In the genomic region with DNA sequence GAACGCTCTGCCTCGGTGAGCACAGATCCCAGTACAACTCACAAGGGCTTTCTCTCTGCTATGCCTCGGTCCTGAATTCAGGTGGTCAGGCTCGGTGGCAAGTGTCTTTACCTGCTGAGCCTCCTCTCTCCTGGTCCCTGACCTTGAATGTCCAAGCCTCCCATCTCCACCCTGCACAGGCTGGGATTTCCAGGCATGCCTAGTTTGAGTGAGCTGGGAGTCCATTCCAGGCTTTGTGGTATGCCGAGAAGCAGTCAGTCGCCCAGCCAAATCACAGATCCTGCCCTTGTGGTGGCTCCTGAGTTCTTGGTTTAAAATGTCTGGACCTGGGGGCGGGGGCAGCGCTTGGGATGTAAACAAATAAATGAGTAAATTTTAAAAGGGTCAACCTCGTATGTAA, we compare ENCODE assay signal across 19 mouse cellular contexts. TPM values are rescaled to one million over a fixed set of nuclear protein-coding genes. Genes with fewer than 3 reads are reported as not detected.
DNase-seq lines count a peak whose midpoint lies in the region; ATAC-seq and TF ChIP-seq lines count a peak whose summit lies in the region.
"Had no signal": no experiment of that assay in that cellular context is flagged by ENCODE, and none has a peak within 500 bp of the region (broad histone marks: within the 10 kb centered on the region; RNA-seq: fewer than 3 reads in every experiment).

No protein-coding gene starts in this region.

- H3K4me3 ChIP-seq in hindbrain, embryonic 13.5 days: 0 out of 2 replicates have a peak overlapping the region, but pooled peaks have one; percentile 1
- no peak overlapping the region for H3K4me3 ChIP-seq in midbrain, postnatal 0 days (ENCODE audit: low read depth, low read length)
- no peak overlapping the region for H3K4me3 ChIP-seq in heart, embryonic 12.5 days
- H3K4me3 ChIP-seq: embryonic facial prominence, embryonic 15.5 days; limb, embryonic 10.5 days; liver, embryonic 13.5 days had no signal

- no peaks in the 10 kb centered on the region for H3K27me3 ChIP-seq in hindbrain, embryonic 13.5 days
- H3K27me3 ChIP-seq in midbrain, postnatal 0 days (ENCODE audit: insufficient read depth, low read length): no peaks in the 10 kb centered on the region
- peaks cover 38% of the 10 kb centered on the region for H3K27me3 ChIP-seq in heart, embryonic 12.5 days (replicated peaks)

- H3K4me2 ChIP-seq in hindbrain, embryonic 13.5 days: peak overlapping the region; percentile 89
- peak overlapping the region; percentile 20 for H3K4me2 ChIP-seq in midbrain, postnatal 0 days (ENCODE audit: low read depth, low read length, poor library complexity, severe bottlenecking)
- H3K4me2 ChIP-seq in heart, embryonic 12.5 days: no peak overlapping the region
- H3K4me2 ChIP-seq: embryonic facial prominence, embryonic 15.5 days; liver, embryonic 13.5 days had no signal

- no peaks in the 10 kb centered on the region for H3K9me3 ChIP-seq in hindbrain, embryonic 13.5 days
- H3K9me3 ChIP-seq in midbrain, postnatal 0 days (ENCODE audit: low read length): no peaks in the 10 kb centered on the region
- no peaks in the 10 kb centered on the region for H3K9me3 ChIP-seq in heart, embryonic 12.5 days (replicated peaks)
- H3K9me3 ChIP-seq: embryonic facial prominence, embryonic 15.5 days; limb, embryonic 10.5 days; liver, embryonic 13.5 days had no signal

- no peak for ATAC-seq in cerebellum, adult (ENCODE audit: insufficient number of reproducible peaks, low FRiP score, low TSS enrichment)
- ATAC-seq in hindbrain, embryonic 13.5 days (ENCODE audit: low FRiP score): no peak
- no peak for ATAC-seq in midbrain, postnatal 0 days (ENCODE audit: low FRiP score)
- ATAC-seq in heart, embryonic 12.5 days (ENCODE audit: insufficient number of reproducible peaks, low FRiP score): no peak

- H3K36me3 ChIP-seq in hindbrain, embryonic 13.5 days: peaks cover 7% of the 10 kb centered on the region; the same call in 1 of the 2 replicates
- no peaks in the 10 kb centered on the region for H3K36me3 ChIP-seq in midbrain, postnatal 0 days (ENCODE audit: insufficient read depth, low read length)
- H3K36me3 ChIP-seq in heart, embryonic 12.5 days: no peaks in the 10 kb centered on the region
- H3K36me3 ChIP-seq: embryonic facial prominence, embryonic 15.5 days; limb, embryonic 10.5 days; liver, embryonic 13.5 days had no signal

- no peak for TF ChIP-seq CTCF in midbrain, postnatal 0 days (IDR thresholded peaks at IDR 0.05)

- peak; percentile 49 to 53 for DNase-seq in cerebellum, postnatal 10 days
- peak; percentile 68 for DNase-seq in brain, adult 2 months (ENCODE audit: low read depth, low spot score)
- DNase-seq in midbrain, postnatal 0 days (ENCODE audit: low spot score): no peak
- DNase-seq in frontal cortex, postnatal 14 days (ENCODE audit: low spot score in 2 of 2): no peak
- DNase-seq in lung, adult 18-20 months: no peak
- DNase-seq: liver, embryonic 13.5 days; lung, postnatal 10 days; right cerebral cortex, postnatal 4 days; thymus, adult 2 months had no signal

- H3K9ac ChIP-seq in hindbrain, embryonic 13.5 days: peak overlapping the region; percentile 39; the same call in 1 of the 2 replicates
- no peak overlapping the region; the same call in 1 of the 2 replicates for H3K9ac ChIP-seq in midbrain, postnatal 0 days (replicated peaks; ENCODE audit: low read length, poor library complexity, severe bottlenecking)
- H3K9ac ChIP-seq in heart, embryonic 12.5 days: no peak overlapping the region
- H3K9ac ChIP-seq: embryonic facial prominence, embryonic 15.5 days; liver, embryonic 13.5 days had no signal

- whole genome bisulfite sequencing in hindbrain, embryonic 13.5 days: 63% methylated on average over 9 of the region's 9 CpGs
- WGBS in midbrain, postnatal 0 days: 58% methylated on average over 9 of the region's 9 CpGs
- whole genome bisulfite sequencing in heart, embryonic 12.5 days: 51% methylated on average over 9 of the region's 9 CpGs

- H3K27ac ChIP-seq in hindbrain, embryonic 13.5 days: peak overlapping the region; percentile 30; the same call in 1 of the 2 replicates
- no peak overlapping the region for H3K27ac ChIP-seq in midbrain, postnatal 0 days (ENCODE audit: low read depth, low read length)
- H3K27ac ChIP-seq in heart, embryonic 12.5 days (ENCODE audit: poor library complexity, severe bottlenecking): no peak overlapping the region
- H3K27ac ChIP-seq: embryonic facial prominence, embryonic 15.5 days; limb, embryonic 10.5 days; liver, embryonic 13.5 days had no signal

- H3K4me1 ChIP-seq in hindbrain, embryonic 13.5 days (replicated peaks): peaks cover 53% of the 10 kb centered on the region
- peaks cover 10% of the 10 kb centered on the region; the same call in 1 of the 2 replicates for H3K4me1 ChIP-seq in midbrain, postnatal 0 days (ENCODE audit: insufficient read depth, low read length)
- peaks cover 25% of the 10 kb centered on the region for H3K4me1 ChIP-seq in heart, embryonic 12.5 days (replicated peaks)

RNA-seq across cellular contexts. Expression of a gene that starts 4.5 kb away (rescaled TPM):
- 80.6 and 81.7 TPM in 2 replicates for polyA plus RNA-seq in hindbrain, embryonic 13.5 days (2015; fragmentation: Nextera tagmentation; extraction: Ambion mirVana)
- total RNA-seq in midbrain, postnatal 0 days (2014; rRNA removed): 215 and 239 TPM in 2 replicates
- 75.2 and 78.7 TPM in 2 replicates for polyA plus RNA-seq in midbrain, postnatal 0 days (2015; fragmentation: Nextera tagmentation; extraction: Ambion mirVana)
- 0.13 and 0.40 TPM in 2 replicates for polyA plus RNA-seq in heart, embryonic 12.5 days (2016; fragmentation: Nextera tagmentation; extraction: Ambion mirVana)

RNA-seq across cellular contexts. Expression of a gene that starts 23.7 kb away (rescaled TPM):
- not detected in 2 replicates for polyA plus RNA-seq in hindbrain, embryonic 13.5 days (2015; fragmentation: Nextera tagmentation; extraction: Ambion mirVana)
- total RNA-seq in midbrain, postnatal 0 days (2014; rRNA removed): 4.1 TPM in 1 of 2 replicates, not detected in the other
- polyA plus RNA-seq in midbrain, postnatal 0 days (2015; fragmentation: Nextera tagmentation; extraction: Ambion mirVana): 0.25 and 0.36 TPM in 2 replicates
- polyA plus RNA-seq in heart, embryonic 12.5 days (2016; fragmentation: Nextera tagmentation; extraction: Ambion mirVana): not detected in 2 replicates
- total RNA-seq: ES-E14 had no signal
- polyA plus RNA-seq: C2C12; embryonic facial prominence, embryonic 15.5 days; heart, embryonic 14.5 days; intestine, embryonic 14.5 days; kidney, embryonic 16.5 days; limb, embryonic 10.5 days; liver, embryonic 13.5 days; thymus, adult 2 months had no signal

RNA-seq across cellular contexts. Expression of a gene that starts 23.8 kb away (rescaled TPM):
- polyA plus RNA-seq in hindbrain, embryonic 13.5 days (2015; fragmentation: Nextera tagmentation; extraction: Ambion mirVana): 17.7 and 19.5 TPM in 2 replicates
- 30.0 and 33.1 TPM in 2 replicates for total RNA-seq in midbrain, postnatal 0 days (2014; rRNA removed)
- 14.2 and 15.1 TPM in 2 replicates for polyA plus RNA-seq in midbrain, postnatal 0 days (2015; fragmentation: Nextera tagmentation; extraction: Ambion mirVana)
- polyA plus RNA-seq in heart, embryonic 12.5 days (2016; fragmentation: Nextera tagmentation; extraction: Ambion mirVana): 9.8 and 10.0 TPM in 2 replicates

RNA-seq across cellular contexts. Expression of a gene that starts 37.9 kb away (rescaled TPM):
- polyA plus RNA-seq in hindbrain, embryonic 13.5 days (2015; fragmentation: Nextera tagmentation; extraction: Ambion mirVana): 53.5 and 56.5 TPM in 2 replicates
- 49.6 and 56.3 TPM in 2 replicates for total RNA-seq in midbrain, postnatal 0 days (2014; rRNA removed)
- polyA plus RNA-seq in midbrain, postnatal 0 days (2015; fragmentation: Nextera tagmentation; extraction: Ambion mirVana): 55.0 and 57.2 TPM in 2 replicates
- 49.3 and 51.4 TPM in 2 replicates for polyA plus RNA-seq in heart, embryonic 12.5 days (2016; fragmentation: Nextera tagmentation; extraction: Ambion mirVana)

RNA-seq across cellular contexts. Expression of a gene that starts 44.7 kb away (rescaled TPM):
- 99.3 and 101 TPM in 2 replicates for polyA plus RNA-seq in hindbrain, embryonic 13.5 days (2015; fragmentation: Nextera tagmentation; extraction: Ambion mirVana)
- total RNA-seq in midbrain, postnatal 0 days (2014; rRNA removed): 71.9 and 85.8 TPM in 2 replicates
- polyA plus RNA-seq in midbrain, postnatal 0 days (2015; fragmentation: Nextera tagmentation; extraction: Ambion mirVana): 62.8 and 64.9 TPM in 2 replicates
- 79.5 and 81.4 TPM in 2 replicates for polyA plus RNA-seq in heart, embryonic 12.5 days (2016; fragmentation: Nextera tagmentation; extraction: Ambion mirVana)

Comparison
In these comparisons a context has a peak if more than half of its experiments do, and no peak if none do; other contexts are left out.
1. DNase-seq: peak in cerebellum, postnatal 10 days (2 of 2) and brain, adult 2 months (single experiment); none in midbrain, postnatal 0 days (single experiment), frontal cortex, postnatal 14 days (0 of 2) and lung, adult 18-20 months (0 of 2).
2. RNA of a gene that starts 4.5 kb away (polyA plus RNA-seq): 80.6 to 81.7 TPM in hindbrain, embryonic 13.5 days and 75.2 to 78.7 TPM in midbrain, postnatal 0 days; 0.13 to 0.40 TPM in heart, embryonic 12.5 days; every median in the first group is over 10 times any median in the second.